Mouse (Mus musculus) heart, postnatal 0 days (tissue): ENCODE measurements around the gene Akt3. TPM values are rescaled to one million over a fixed set of nuclear protein-coding genes. Genes with fewer than 3 reads are reported as not detected.

ENCODE experiments used
- ATAC-seq: fragments of 200-750 bp; cut with Nextera tagmentation; 2 replicates; pipeline ENCODE4 v1.8.0; 2017; ENCODE audit warnings: low read depth, moderate number of reproducible peaks, moderate library complexity; ENCODE audit not compliant: insufficient read depth
- DNase-seq: peaks from one replicate; pipeline ENCODE4 v3.0.0-alpha.2; 2016; ENCODE audit warnings: low spot score
- H3K27ac ChIP-seq: fragments of 300-500 bp; sonication (generic); 2 replicates; pipeline ENCODE4 v1.5.1; 2014; ENCODE audit warnings: low read depth, mild to moderate bottlenecking
- H3K27me3 ChIP-seq: fragments of 300-500 bp; sonication (generic); 2 replicates; pipeline ENCODE4 v1.6.1; 2014; ENCODE audit warnings: low read length, mixed read lengths; ENCODE audit not compliant: control insufficient read depth, insufficient read depth
- H3K36me3 ChIP-seq: fragments of 300-500 bp; sonication (generic); replicated peaks from 2 replicates; pipeline ENCODE4 v1.6.1; 2014; ENCODE audit warnings: low read length, mixed read lengths; ENCODE audit not compliant: control insufficient read depth, insufficient read depth
- H3K4me1 ChIP-seq: fragments of 300-500 bp; sonication (generic); 2 replicates; pipeline ENCODE4 v1.6.1; 2014; ENCODE audit warnings: antibody characterized with exemption; ENCODE audit not compliant: control insufficient read depth, insufficient read depth
- H3K4me2 ChIP-seq: fragments of 300-500 bp; sonication (generic); 2 replicates; pipeline ENCODE4 v1.6.1; 2014; ENCODE audit warnings: low read depth, mild to moderate bottlenecking, low read length, moderate library complexity
- H3K4me3 ChIP-seq: fragments of 300-500 bp; sonication (generic); 2 replicates; pipeline ENCODE4 v1.5.1; 2014; ENCODE audit warnings: low read depth, low read length
- H3K9ac ChIP-seq: fragments of 300-500 bp; sonication (generic); replicated peaks from 2 replicates; pipeline ENCODE4 v1.6.1; 2014; ENCODE audit warnings: low read depth, low read length, mixed read lengths
- H3K9me3 ChIP-seq: fragments of 300-500 bp; sonication (generic); replicated peaks from 2 replicates; pipeline ENCODE4 v1.6.1; 2016; ENCODE audit warnings: low read length; ENCODE audit not compliant: control insufficient read depth
- CTCF ChIP-seq: IDR thresholded peaks from 2 replicates; pipeline ENCODE4 v1.5.1; 2016; ENCODE audit warnings: antibody characterized with exemption, control low read depth, low read depth
- EP300 ChIP-seq: IDR thresholded peaks from 2 replicates; pipeline ENCODE4 v1.6.1; 2016; ENCODE audit warnings: antibody characterized with exemption, low read depth
- WGBS: fragments of 180-500 bp; shearing (Covaris S2); extraction: QIAGEN DNeasy Blood & Tissue Kit; methylation state at CpG from one replicate; pipeline ENCODE4 v1.1.7; 2014; 5-methylcytosine and 5-hydroxymethylcytosine counted together
- polyA plus RNA-seq: library from polyadenylated mRNA; unstranded; fragments of >200 nt; fragmentation: Nextera tagmentation; extraction: Ambion mirVana; gene quantifications from 2 replicates; pipeline ENCODE4 v1.2.1, GENCODE M21; 2015
- total RNA-seq: library from RNA; depleted of rRNA; stranded (reverse); fragments of >200 nt; gene quantifications from 2 replicates; pipeline ENCODE4 v1.2.3, GENCODE M21; 2014; ENCODE audit warnings: low replicate concordance

Akt3 gene
- total and polyA plus RNA-seq, 2 experiments from 2014 or later: 2.6 to 9.9 TPM

DNA sequence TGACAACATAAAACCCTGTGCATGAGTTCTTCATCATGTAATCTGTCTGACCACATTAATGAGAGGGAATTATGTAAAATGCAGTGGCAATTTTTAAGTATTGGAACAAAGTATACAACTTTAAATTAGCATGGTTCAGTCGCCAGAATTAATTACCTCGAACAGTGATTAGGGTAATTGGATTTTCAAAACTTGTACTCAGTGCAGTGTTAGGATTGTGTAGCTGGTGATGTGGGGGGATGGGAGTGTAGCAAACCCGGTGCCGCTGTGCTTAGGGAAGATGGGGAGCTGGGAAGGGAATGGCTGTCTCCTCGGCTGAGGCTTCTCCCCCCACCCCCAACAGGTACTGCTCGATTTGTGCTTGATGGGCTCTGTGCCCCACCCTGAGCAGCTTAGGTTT lies 255.1 kb downstream of the Akt3 start:
- Histone ChIP-seq H3K9me3 (no peaks in the 10 kb centered on the region), H3K9ac (no peak overlapping the region), H3K27me3 (no peaks in the 10 kb centered on the region), H3K4me2 (no peak overlapping the region), H3K36me3 (no peaks in the 10 kb centered on the region), H3K4me1 (no peaks in the 10 kb centered on the region), H3K27ac (no peak overlapping the region), H3K4me3 (no peak overlapping the region)
- no peak for TF ChIP-seq EP300
- TF ChIP-seq CTCF: no peak
- ATAC-seq (no peak), DNase-seq (no peak)
- 73% methylated on average over 6 of the region's 6 CpGs for WGBS

DNA sequence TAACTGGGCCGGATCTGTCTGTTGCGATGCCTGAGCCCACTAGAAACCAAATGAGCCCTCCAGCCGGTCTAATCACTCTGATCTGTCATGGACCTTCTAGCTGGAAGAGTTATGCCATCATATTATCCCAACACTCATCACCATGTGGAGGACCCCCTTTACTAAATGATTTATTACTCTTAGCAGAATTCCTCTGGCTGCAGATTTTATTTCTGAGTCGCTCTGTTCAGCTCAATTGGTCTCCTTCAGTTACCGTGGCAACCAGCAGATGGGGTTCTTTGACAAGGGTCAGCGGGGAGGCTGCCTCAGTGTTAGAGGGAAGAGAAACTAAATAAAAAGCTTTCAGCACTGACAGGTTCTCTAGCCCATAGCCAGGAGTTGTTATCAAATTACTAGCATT lies 259.0 kb downstream of the Akt3 start:
- peaks cover 3% of the 10 kb centered on the region; the same call in 1 of the 2 replicates for H3K4me1 ChIP-seq
- ATAC-seq (no peak), DNase-seq (no peak)
- no peak overlapping the region for H3K9ac ChIP-seq
- H3K27me3 ChIP-seq: no peaks in the 10 kb centered on the region
- no peak for TF ChIP-seq EP300
- TF ChIP-seq CTCF: no peak
- no peaks in the 10 kb centered on the region for H3K9me3 ChIP-seq
- H3K27ac ChIP-seq: no peak overlapping the region
- H3K36me3 ChIP-seq: no peaks in the 10 kb centered on the region
- H3K4me3 ChIP-seq: no peak overlapping the region
- WGBS: 77% methylated on average over 6 of the region's 6 CpGs
- no peak overlapping the region for H3K4me2 ChIP-seq

DNA sequence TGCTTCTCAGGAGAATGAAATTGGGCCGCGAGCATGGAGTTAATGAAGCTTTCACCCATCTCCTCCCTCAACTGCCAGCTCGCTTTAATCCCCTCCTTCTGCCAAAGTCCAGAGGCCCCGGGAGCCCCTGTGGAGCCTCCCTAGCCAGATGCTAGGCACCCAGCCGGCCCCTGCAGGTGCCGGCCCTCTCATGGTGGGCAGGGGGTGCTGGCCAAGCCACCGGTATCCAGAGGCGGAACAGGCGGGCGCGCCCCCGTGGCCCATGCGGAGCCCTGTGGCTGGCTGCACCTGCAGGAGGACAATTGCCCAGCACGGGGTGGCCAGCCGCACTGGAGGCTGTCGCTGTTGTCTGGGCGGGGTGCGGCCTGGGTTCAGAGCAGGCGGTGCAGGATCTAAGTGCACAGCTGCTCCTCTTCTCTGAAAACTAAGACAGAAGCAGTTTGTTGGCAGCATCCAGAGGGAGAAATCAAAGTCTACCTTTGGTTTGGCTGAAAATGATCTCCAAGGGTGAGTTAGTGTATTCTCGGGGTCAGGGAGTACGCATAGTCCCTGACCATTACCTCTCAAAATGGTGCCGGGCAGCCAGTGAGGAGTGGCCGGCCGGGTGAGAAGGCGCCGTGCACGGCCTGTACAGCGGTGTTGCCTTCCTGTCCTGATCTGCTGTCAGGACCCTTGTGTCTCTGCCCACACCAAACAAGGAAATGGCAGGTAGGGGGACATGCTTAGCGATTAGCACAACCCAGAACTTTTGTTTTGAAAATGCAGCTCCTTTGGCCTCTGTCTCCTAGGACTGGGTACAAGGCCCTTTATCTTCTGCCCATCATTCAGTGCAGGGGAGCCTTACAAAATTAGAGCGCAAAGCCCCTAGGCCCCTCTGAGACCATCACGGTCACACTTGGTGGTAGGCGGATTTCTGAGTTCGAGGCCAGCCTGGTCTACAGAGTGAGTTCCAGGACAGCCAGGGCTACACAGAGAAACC lies 260.0 kb downstream of the Akt3 start:
- no peak for TF ChIP-seq CTCF
- no peak for TF ChIP-seq EP300
- Histone ChIP-seq H3K27me3 (no peaks in the 10 kb centered on the region), H3K36me3 (no peaks in the 10 kb centered on the region), H3K4me3 (no peak overlapping the region), H3K4me1 (peaks cover 6% of the 10 kb centered on the region; the same call in 1 of the 2 replicates), H3K9ac (no peak overlapping the region), H3K4me2 (peak overlapping the region; percentile 39), H3K27ac (no peak overlapping the region), H3K9me3 (no peaks in the 10 kb centered on the region)
- WGBS: 69% methylated on average over 33 of the region's 33 CpGs
- no peak for ATAC-seq
- DNase-seq: no peak

DNA sequence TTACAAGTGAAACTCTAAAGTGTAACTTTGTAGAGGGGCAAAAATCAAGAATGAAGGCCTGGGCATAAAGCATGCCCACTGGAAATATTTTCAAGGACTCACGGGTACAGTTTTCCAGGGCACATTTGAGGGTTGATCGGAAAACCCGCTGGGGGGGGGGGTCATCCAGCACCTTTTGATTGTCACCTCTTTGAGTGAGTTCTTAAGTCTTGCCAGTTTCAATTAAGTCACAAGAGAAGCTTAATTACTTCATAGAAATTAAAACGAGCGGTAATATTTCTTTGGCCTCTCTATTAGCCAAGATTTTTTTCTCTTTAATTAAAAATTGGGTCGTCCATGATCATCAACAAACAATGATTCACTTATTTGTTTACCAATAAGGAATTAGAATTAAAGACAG lies 260.7 kb downstream of the Akt3 start:
- Histone ChIP-seq H3K4me3 (no peak overlapping the region), H3K27ac (no peak overlapping the region), H3K4me2 (peak overlapping the region; percentile 43), H3K4me1 (peaks cover 6% of the 10 kb centered on the region; the same call in 1 of the 2 replicates), H3K9ac (no peak overlapping the region), H3K9me3 (no peaks in the 10 kb centered on the region), H3K27me3 (no peaks in the 10 kb centered on the region), H3K36me3 (no peaks in the 10 kb centered on the region)
- TF ChIP-seq EP300: no peak
- no peak for TF ChIP-seq CTCF
- no peak for DNase-seq
- WGBS: 65% methylated on average over 6 of the region's 6 CpGs
- no peak for ATAC-seq

DNA sequence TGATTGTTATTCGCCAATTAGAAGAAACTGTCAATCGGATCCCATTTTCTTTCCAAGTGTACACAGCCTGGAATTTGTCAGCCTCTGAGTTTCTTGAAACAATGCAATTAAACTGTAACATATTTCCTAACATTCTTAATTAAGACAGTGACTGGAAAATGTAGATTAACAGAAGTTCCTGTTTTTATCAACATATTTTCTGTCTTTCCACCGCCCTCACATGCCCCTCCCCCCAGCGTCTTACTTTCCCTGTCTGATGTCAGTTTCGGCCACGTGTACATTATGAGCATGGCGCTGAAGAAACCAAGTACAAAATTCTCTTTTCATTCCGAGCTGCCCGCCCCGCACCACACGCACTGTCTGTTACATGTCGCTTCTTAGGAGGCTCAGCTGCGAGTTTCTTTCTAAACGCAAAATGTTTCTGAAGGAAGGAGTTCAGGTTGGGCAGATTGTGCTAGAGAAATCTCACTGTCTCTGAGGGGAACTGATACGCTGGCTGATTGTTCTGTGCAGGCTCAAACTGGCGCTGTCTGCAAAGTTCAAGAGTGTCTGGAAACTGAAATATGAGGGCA lies 261.3 kb downstream of the Akt3 start:
- 47% methylated on average over 16 of the region's 16 CpGs for WGBS
- peaks cover 6% of the 10 kb centered on the region; the same call in 1 of the 2 replicates for H3K4me1 ChIP-seq
- TF ChIP-seq EP300: no peak
- no peak for TF ChIP-seq CTCF
- no peak overlapping the region for H3K27ac ChIP-seq
- no peak overlapping the region for H3K9ac ChIP-seq
- no peak for ATAC-seq
- H3K36me3 ChIP-seq: no peaks in the 10 kb centered on the region
- H3K9me3 ChIP-seq: no peaks in the 10 kb centered on the region
- peak overlapping the region; percentile 10; the same call in 1 of the 2 replicates for H3K4me3 ChIP-seq
- H3K4me2 ChIP-seq: peak overlapping the region; percentile 43
- DNase-seq: no peak
- H3K27me3 ChIP-seq: no peaks in the 10 kb centered on the region
